Comparison of ENCODE assay signal across 9 mouse cellular contexts in genomic region chr3:145904850-145905776, GRCm38 (mm10). TPM values are rescaled to one million over a fixed set of nuclear protein-coding genes. Genes with fewer than 3 reads are reported as not detected.
DNase-seq lines count a peak whose midpoint lies in the region; ATAC-seq and TF ChIP-seq lines count a peak whose summit lies in the region.
"Had no signal": no experiment of that assay in that cellular context is flagged by ENCODE, and none has a peak within 500 bp of the region (broad histone marks: within the 10 kb centered on the region; RNA-seq: fewer than 3 reads in every experiment).

No protein-coding gene starts in this region.

- no peak overlapping the region for H3K9ac ChIP-seq in forebrain, embryonic 12.5 days

- H3K4me2 ChIP-seq in forebrain, embryonic 12.5 days: peak overlapping the region; percentile 41

- intact Hi-C loops in heart, postnatal 14 days (cut with DNase I): loop anchor here (1.0 to 10.0 kb wide), 6 partner anchors 47 to 430 kb away; partner anchors contain the start of gene Ccn1

- H3K4me3 ChIP-seq in forebrain, embryonic 12.5 days (replicated peaks): no peak overlapping the region
- H3K4me3 ChIP-seq: myocyte had no signal

- no peak for DNase-seq in cerebellum, adult 9-11 months
- DNase-seq in brain, embryonic 14.5 days (ENCODE audit: low read depth): peak; percentile 90
- DNase-seq in heart, postnatal 14 days: peak; percentile 76 to 82
- DNase-seq in layer of hippocampus, adult 18-20 months (ENCODE audit: low spot score in 2 of 2): peak; percentile 9 to 67
- peak; percentile 82 for DNase-seq in lung, postnatal 14 days
- peak; percentile 46 for DNase-seq in retina, postnatal 7 days (ENCODE audit: low read depth, low spot score)

- TF ChIP-seq POLR2A in brain, embryonic 14.5 days (IDR thresholded peaks at IDR 0.05; ENCODE audit: borderline replicate concordance, extremely low read depth, insufficient read depth, insufficient read length, poor library complexity, severe bottlenecking): no peak

- no peaks in the 10 kb centered on the region for H3K27me3 ChIP-seq in forebrain, embryonic 12.5 days

- peak; percentile 75 for TF ChIP-seq CTCF in brain, embryonic 14.5 days (IDR thresholded peaks at IDR 0.05; ENCODE audit: borderline replicate concordance, extremely low read depth, insufficient read depth, insufficient read length)

- 48% methylated on average over 22 of the region's 22 CpGs for WGBS in forebrain, embryonic 12.5 days

- H3K36me3 ChIP-seq in forebrain, embryonic 12.5 days (replicated peaks): no peaks in the 10 kb centered on the region

- H3K9me3 ChIP-seq in forebrain, embryonic 12.5 days: no peaks in the 10 kb centered on the region

- ATAC-seq in cerebellum, adult (ENCODE audit: insufficient number of reproducible peaks, low FRiP score, low TSS enrichment): 0 out of 2 replicates have a peak, but pooled peaks have one; percentile 18
- ATAC-seq in forebrain, embryonic 12.5 days (ENCODE audit: low FRiP score): peak; percentile 55; the same call in 1 of the 2 replicates

- peaks cover 8% of the 10 kb centered on the region; the same call in 1 of the 2 replicates for H3K4me1 ChIP-seq in forebrain, embryonic 12.5 days

- no peak overlapping the region for H3K27ac ChIP-seq in forebrain, embryonic 12.5 days

RNA-seq across cellular contexts. Expression of gene Bcl10, which starts 17.5 kb away (rescaled TPM):
- polyA plus RNA-seq in brain, embryonic 14.5 days (2012; rRNA removed): 17.0 and 19.0 TPM in 2 replicates
- 50.7 and 50.8 TPM in 2 replicates for polyA plus RNA-seq in forebrain, embryonic 12.5 days (2016; fragmentation: Nextera tagmentation; extraction: Ambion mirVana)
- 10 to 100 TPM; 20.8 to 22.1 TPM for total RNA-seq in heart, postnatal 14 days (2021)
- 10 to 100 TPM; 13.0 to 13.7 TPM for total RNA-seq in layer of hippocampus, adult 18-20 months (2021)

RNA-seq across cellular contexts. Expression of gene 2410004B18Rik, which starts 32.7 kb away (rescaled TPM):
- 41.1 and 46.6 TPM in 2 replicates for polyA plus RNA-seq in brain, embryonic 14.5 days (2012; rRNA removed)
- 63.0 and 64.4 TPM in 2 replicates for polyA plus RNA-seq in forebrain, embryonic 12.5 days (2016; fragmentation: Nextera tagmentation; extraction: Ambion mirVana)
- 10 to 100 TPM; 16.7 to 22.9 TPM for total RNA-seq in heart, postnatal 14 days (2021)
- total RNA-seq in layer of hippocampus, adult 18-20 months (2021): 10 to 100 TPM; 37.1 to 38.2 TPM
